Mouse (Mus musculus): ENCODE measurements around the gene Pisd.
A peak's percentile ranks its signal among the peaks of the same experiment; 100 is the strongest.
"Not testable (repeated sequence)": the region's sequence is repeated elsewhere in the genome, so short reads cannot be mapped to it uniquely, and the experiment has no call there.

Gene Pisd

GRCm38 (mm10) chr5:32785313-32785915, at the start of gene Pisd:
Gene Pisd (minus strand): TSS chr5:32785646.
- peak; percentile 96 to 97 for DNase-seq (ENCODE audit: low spot score in 2 of 2)

DNA sequence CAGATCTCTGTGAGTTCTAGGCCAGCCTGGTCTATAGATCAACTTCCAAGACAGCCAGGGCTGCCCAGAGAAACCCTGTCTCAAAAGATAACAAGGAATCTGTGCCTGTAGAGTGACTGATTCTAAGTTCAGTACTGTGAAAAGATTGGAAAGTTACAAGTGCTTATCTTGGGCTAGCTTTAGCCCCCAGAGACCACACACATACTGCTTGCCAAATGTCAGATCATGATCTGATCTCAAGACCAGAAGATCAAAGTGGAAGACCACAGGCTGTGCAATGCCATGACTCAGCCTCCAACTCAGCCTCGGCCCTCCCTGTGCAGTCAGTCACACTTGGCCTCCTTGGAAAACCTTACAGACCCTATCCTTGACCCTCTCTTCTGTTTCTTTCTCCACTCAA, 49.1 kb upstream of the Pisd start:
- no peak for DNase-seq (ENCODE audit: low spot score in 2 of 2)

DNA sequence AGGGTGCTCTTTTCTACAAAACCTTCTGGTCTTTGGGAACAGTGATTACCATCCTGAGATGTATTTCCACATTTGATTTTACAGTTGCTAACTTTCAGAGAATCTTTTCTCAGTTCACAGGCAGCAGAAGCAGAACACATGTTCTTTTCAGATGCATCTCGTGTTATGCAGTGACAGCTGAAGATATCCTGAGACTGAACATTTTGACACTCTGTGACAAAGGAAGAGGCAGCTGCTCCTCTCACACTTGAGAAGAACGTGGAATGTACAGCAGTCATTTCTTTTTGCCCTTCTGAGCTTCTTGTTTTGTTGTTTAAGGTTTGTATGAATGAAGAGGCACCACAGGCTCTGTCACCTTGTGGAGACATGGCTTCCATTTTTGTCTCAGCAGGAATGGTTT, 44.6 kb upstream of the Pisd start:
- DNase-seq (ENCODE audit: low spot score in 2 of 2), result no peak

- DNase-seq (ENCODE audit: low spot score in 2 of 2), result not testable (repeated sequence)
These were observed 43.3 kb upstream of the Pisd start for GRCm38 (mm10) chr5:32828766-32829165.

GRCm38 (mm10) chr5:32827009-32827408, 41.6 kb upstream of the Pisd start, which contains the start of gene Gm20671:
Gene Gm20671 (minus strand): TSS chr5:32827109.
- no peak for DNase-seq (ENCODE audit: low spot score in 2 of 2)

GRCm38 (mm10) chr5:32820471-32820870, 35.0 kb upstream of the Pisd start:
- DNase-seq (ENCODE audit: low spot score in 2 of 2), result no peak

DNA sequence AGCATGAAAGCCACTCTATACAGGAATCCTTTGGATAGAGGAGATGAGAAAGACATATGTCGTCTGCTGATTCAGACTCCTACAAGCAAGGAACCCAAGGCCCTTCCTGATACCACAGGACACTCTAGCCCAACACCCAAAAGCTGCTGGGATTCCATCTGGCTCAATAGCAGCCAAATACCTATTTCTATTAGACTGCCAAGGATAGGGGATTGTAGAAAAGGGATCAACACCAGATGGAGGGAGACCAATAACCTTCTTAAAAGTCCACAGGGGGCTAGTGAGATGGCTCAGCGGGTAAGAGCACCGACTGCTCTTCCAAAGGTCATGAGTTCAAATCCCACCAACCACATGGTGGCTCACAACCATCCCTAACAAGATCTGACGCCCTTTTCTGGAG, 29.9 kb upstream of the Pisd start:
- DNase-seq (ENCODE audit: low spot score in 2 of 2), result no peak

DNA sequence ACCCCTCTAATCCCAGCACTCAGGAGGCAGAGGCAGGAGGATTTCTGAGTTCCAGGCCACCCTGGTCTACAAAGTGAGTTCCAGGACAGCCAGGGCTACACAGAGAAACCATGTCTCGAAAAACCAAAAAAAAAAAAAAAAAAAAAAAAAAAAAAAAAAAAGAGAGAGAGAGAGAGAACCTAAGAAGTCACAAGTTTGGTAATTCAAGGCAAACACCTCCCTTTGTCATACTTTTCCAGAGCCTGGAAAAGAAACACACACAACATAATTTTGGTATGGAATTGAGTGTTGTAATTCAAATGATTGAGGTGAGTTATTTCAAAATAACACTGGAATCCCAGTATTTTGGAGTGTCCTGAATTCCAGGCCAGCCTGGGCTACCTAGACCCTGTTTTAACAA, 1.0 kb upstream of the Pisd start:
- not testable (repeated sequence) for DNase-seq (ENCODE audit: low spot score in 2 of 2)

DNA sequence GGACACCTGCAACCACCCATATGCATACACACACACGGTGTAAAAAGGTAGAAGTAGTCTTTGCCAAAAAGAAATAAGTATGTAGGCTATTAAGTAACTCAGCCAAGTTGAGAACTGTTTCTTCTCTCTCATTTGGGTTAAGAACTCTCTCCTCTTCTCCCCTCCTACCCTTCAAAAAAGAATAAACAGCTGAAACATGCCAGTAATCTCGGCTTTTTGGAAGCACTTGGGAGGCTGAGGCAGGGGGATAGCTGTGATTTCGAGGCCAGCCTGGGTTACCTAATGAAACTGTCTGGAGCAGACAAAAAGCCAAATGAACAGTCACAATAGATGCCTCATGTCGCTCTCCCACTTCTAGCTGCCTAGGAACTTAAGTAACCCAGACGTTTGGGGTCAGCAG, 720 bp downstream of the Pisd start:
- DNase-seq (ENCODE audit: low spot score in 2 of 2), result peak in 1 of 2 experiments; percentile 15

DNA sequence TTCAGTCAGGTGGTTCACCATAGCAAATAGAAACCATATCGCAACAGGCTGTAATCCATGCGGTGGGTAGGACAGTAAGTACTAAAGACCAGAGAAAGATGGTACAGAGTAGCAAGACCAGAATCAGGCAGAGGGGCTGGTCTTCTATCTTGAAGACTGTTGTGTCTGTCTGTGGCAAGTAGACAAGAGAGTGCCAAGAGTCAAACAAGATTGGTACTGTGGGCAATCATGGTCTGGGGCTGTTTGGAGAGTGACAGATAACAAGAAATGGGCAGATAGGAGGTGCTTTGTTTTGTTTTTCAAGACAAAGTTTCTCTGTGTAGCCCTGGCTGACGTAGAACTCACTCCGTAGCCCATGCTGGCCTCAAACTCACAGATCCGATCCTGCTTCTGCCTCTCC, 3.9 kb downstream of the Pisd start:
- DNase-seq (ENCODE audit: low spot score in 2 of 2), result no peak

DNA sequence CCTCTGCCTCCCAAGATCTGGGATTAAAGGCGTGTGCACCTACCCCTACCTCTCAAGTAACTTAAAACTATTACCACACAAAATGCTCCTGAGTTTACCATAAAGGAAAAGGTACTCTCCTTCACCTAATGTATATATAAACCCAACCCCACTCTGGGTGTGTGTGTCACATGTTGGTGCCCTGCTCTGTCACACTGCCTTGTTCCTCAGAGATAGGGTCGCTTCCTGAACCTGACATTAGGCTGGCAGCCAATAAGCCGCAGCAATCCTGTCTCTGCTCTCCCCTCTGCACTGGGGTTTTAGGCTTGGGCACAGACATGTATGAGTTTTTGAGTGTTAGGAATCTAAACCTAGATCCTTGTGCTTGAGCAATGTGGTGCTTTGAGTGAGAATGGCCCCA, 7.3 kb downstream of the Pisd start:
- no peak for DNase-seq (ENCODE audit: low spot score in 2 of 2)

DNA sequence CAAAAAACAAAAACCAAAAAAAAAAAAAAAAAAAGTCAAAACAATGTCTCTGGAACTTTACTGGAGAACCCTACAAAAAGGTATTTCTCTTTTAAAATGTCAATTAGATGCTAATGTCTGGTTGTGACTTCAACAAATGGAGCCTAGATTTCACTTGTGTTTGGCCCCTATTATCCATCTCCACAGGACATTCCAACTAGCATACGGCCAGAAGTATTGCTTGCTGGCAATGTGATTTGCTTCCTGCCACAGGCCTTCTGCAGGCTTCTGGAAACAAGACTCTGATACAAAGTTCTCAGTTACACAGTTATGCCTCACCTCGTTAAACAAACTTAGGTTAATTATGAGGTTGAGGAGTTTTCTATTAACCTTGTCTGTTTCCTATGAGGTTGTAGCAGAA, 13.1 kb downstream of the Pisd start:
- DNase-seq (ENCODE audit: low spot score in 2 of 2), result no peak

DNA sequence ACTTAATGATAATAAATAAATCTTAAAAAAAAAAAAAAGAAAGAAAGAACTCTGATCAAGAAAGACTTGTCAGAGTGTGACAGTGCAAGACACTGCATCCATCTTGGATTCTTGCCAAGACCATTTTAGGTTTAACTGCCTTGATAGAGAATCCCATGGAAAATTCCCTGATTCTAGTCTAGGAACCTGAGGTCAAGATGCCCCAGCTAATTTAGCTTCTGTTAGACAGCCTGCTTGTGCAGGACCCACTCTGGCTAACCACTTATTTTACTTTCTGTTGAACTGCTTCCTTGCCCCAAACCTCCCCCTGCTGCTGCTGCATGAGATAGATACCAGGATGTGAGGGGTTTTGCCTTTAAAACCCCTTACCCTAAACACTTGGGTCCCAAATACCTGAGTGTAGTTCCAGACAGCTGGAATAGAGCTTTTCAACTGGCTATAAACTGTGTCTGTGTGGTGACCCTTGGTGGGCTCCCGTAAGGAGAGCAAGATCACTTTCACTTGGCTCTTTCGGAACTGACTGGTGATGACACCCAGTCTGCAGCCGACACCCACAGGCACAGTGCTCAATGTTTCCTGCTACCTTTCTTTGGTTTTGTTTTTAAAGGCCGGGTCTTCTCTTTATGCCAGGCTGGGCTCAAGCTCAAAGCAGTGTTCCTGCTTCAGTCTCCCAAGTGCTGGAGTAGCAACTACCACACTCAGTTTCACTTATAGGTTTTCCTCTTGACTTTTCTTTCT, 17.6 kb downstream of the Pisd start:
- no peak for DNase-seq (ENCODE audit: low spot score in 2 of 2)

DNA sequence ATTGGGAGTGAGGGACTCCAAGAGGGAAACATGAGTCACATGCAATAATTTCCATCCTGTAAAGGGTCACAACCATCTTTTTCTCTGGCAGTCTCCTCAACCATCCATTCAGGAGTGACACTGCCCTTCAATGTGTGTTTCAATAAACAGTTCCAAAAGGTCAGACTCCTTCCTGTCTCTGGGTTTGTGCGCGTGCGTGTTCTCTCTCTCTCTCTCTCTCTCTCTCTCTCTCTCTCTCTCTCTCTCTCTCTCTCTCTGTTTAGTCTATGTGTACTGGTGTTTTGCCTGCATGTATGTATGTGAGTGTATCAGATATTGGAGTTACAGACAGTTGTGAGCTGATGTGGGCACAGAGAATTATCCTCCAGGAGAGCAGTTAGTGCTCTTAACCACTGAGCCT, 18.4 kb downstream of the Pisd start:
- DNase-seq (ENCODE audit: low spot score in 2 of 2), result no peak

DNA sequence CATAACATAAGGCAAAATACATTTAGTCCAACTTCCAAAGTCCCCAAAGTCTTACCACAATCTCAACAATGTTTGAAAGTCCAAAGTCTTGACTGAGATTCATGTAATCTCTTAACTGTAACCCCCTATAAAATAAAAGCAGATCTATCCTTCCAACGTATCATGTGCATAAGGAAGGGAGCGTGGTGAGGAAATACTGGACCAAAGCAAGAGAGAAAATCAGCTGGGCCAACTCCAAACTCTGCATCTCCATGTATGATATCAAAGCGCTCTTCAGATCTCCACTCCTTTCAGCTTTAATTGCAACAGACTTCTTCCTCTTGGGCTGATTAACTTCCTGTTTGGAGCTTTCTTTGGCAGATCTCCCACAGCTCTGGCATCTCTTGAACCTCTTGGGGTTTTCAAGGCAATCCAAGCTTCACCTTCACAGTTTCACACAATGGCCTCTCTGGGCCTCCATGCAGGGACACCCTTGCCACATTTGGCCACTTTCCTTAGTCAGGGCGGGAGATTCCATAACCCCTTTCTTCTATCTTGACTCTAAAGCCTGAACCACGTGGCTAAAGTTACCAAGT, 23.8 kb downstream of the Pisd start:
- no peak for DNase-seq (ENCODE audit: low spot score in 2 of 2)

DNA sequence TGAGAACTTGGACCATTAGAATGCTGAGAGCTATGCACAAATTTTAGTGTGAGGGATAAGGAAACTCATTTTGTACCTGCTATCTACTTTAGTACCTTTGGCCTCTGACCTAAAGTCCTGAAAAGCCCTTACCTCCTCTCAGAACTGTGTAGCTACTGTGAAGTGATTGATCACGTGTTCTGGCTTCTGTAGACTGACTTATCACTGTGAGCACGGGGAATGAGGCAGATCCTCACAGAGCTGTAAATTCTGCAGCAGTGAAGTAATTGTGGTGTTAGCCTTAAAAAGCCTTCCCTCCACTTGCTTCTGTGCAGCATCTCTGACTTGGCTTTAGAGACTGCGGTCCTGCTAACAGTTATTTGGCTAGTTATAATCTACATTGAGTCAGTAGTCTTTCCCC, 24.7 kb downstream of the Pisd start:
- no peak for DNase-seq (ENCODE audit: low spot score in 2 of 2)

DNA sequence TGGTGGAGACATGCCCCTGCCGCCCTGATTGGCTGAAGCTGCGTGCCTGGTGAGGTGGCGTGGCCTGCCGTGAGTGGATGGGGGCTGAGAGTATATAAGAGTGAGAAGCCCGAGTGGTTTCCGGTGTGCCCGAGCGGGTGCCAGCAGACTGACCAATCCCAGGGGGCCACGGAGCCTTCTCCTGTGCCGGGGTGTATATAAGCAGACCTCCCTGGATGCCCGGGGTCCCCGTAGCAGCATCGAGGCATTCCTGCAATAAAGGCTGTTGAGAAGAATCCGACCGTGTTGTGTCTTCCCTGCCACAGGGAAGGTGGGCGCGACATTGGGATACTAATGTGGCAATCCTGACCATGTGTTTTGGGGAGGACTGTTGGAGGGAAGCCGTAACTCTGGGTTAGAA, 25.1 kb downstream of the Pisd start:
- DNase-seq (ENCODE audit: low spot score in 2 of 2), result not testable (repeated sequence)

GRCm38 (mm10) chr5:32759662-32760061, 25.8 kb downstream of the Pisd start:
- no peak for DNase-seq (ENCODE audit: low spot score in 2 of 2)

- no peak for DNase-seq (ENCODE audit: low spot score in 2 of 2)
These were observed 29.3 kb downstream of the Pisd start for GRCm38 (mm10) chr5:32756141-32756540.

- DNase-seq (ENCODE audit: low spot score in 2 of 2), result no peak
These were observed 33.7 kb downstream of the Pisd start for GRCm38 (mm10) chr5:32751736-32752135.

- no peak for DNase-seq (ENCODE audit: low spot score in 2 of 2)
These were observed 36.5 kb downstream of the Pisd start for GRCm38 (mm10) chr5:32748936-32749335.

DNA sequence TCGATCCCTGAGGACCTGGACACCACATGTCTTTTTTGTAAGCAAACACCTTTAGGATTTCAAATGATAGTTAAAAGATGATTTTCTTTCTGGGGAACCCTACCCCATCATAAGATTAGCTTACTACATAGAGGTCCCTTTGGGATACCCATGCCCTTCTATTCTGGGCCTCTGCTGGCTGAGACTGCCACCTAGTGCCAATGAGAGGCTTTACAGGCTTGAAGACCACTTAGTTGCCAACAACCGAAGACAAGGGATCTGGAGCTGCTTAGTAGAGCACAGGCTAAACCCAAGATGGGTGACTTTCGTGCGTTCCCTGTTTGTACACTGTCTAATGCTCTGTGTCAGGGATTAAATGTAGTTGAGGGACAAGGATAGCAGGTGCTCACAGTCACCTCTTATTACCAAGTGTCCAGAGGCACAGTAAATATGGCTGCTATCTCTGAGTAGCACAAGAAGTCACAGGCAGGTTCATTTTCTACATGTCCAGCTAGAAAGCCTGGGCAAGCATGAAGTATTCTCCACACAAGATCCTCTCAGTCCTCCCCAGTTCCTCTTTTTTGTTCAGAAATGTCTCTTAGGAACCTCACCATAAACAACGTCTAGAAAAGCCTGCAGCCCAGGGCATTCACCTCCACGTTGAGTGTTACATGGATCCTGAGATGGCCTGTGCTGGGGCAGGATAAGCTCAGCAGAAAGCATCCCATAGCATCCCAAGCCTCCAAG, 37.6 kb downstream of the Pisd start:
- peak; percentile 60 to 61 for DNase-seq (ENCODE audit: low spot score in 2 of 2)

Data from right cerebral cortex, adult 2 months (tissue).